Mouse (Mus musculus) heart, postnatal 0 days (tissue): ENCODE data around the gene Fpr-rs7. TPM values are rescaled to one million over a fixed set of nuclear protein-coding genes. Genes with fewer than 3 reads are reported as not detected.

Experiments
- ATAC-seq: fragments of 200-750 bp; cut with Nextera tagmentation; 2 replicates; pipeline ENCODE4 v1.8.0; 2017; ENCODE audit warnings: low read depth, moderate number of reproducible peaks, moderate library complexity; ENCODE audit not compliant: insufficient read depth
- DNase-seq: peaks from one replicate; pipeline ENCODE4 v3.0.0-alpha.2; 2016; ENCODE audit warnings: low spot score
- H3K27ac ChIP-seq: fragments of 300-500 bp; sonication (generic); 2 replicates; pipeline ENCODE4 v1.5.1; 2014; ENCODE audit warnings: low read depth, mild to moderate bottlenecking
- H3K27me3 ChIP-seq: fragments of 300-500 bp; sonication (generic); 2 replicates; pipeline ENCODE4 v1.6.1; 2014; ENCODE audit warnings: low read length, mixed read lengths; ENCODE audit not compliant: control insufficient read depth, insufficient read depth
- H3K36me3 ChIP-seq: fragments of 300-500 bp; sonication (generic); replicated peaks from 2 replicates; pipeline ENCODE4 v1.6.1; 2014; ENCODE audit warnings: low read length, mixed read lengths; ENCODE audit not compliant: control insufficient read depth, insufficient read depth
- H3K4me1 ChIP-seq: fragments of 300-500 bp; sonication (generic); 2 replicates; pipeline ENCODE4 v1.6.1; 2014; ENCODE audit warnings: antibody characterized with exemption; ENCODE audit not compliant: control insufficient read depth, insufficient read depth
- H3K4me2 ChIP-seq: fragments of 300-500 bp; sonication (generic); 2 replicates; pipeline ENCODE4 v1.6.1; 2014; ENCODE audit warnings: low read depth, mild to moderate bottlenecking, low read length, moderate library complexity
- H3K4me3 ChIP-seq: fragments of 300-500 bp; sonication (generic); 2 replicates; pipeline ENCODE4 v1.5.1; 2014; ENCODE audit warnings: low read depth, low read length
- H3K9ac ChIP-seq: fragments of 300-500 bp; sonication (generic); replicated peaks from 2 replicates; pipeline ENCODE4 v1.6.1; 2014; ENCODE audit warnings: low read depth, low read length, mixed read lengths
- H3K9me3 ChIP-seq: fragments of 300-500 bp; sonication (generic); replicated peaks from 2 replicates; pipeline ENCODE4 v1.6.1; 2016; ENCODE audit warnings: low read length; ENCODE audit not compliant: control insufficient read depth
- CTCF ChIP-seq: IDR thresholded peaks from 2 replicates; pipeline ENCODE4 v1.5.1; 2016; ENCODE audit warnings: antibody characterized with exemption, control low read depth, low read depth
- EP300 ChIP-seq: IDR thresholded peaks from 2 replicates; pipeline ENCODE4 v1.6.1; 2016; ENCODE audit warnings: antibody characterized with exemption, low read depth
- WGBS: fragments of 180-500 bp; shearing (Covaris S2); extraction: QIAGEN DNeasy Blood & Tissue Kit; methylation state at CpG from one replicate; pipeline ENCODE4 v1.1.7; 2014; 5-methylcytosine and 5-hydroxymethylcytosine counted together
- polyA plus RNA-seq: library from polyadenylated mRNA; unstranded; fragments of >200 nt; fragmentation: Nextera tagmentation; extraction: Ambion mirVana; gene quantifications from 2 replicates; pipeline ENCODE4 v1.2.1, GENCODE M21; 2015
- total RNA-seq: library from RNA; depleted of rRNA; stranded (reverse); fragments of >200 nt; gene quantifications from 2 replicates; pipeline ENCODE4 v1.2.3, GENCODE M21; 2014; ENCODE audit warnings: low replicate concordance; rRNA removed

Fpr-rs7 gene
- total RNA-seq (not detected in 2 replicates), polyA plus RNA-seq (not detected in 2 replicates)

- no peaks in the 10 kb centered on the region for H3K4me1 ChIP-seq
- H3K9me3 ChIP-seq: peaks cover 12% of the 10 kb centered on the region; the same call in 1 of the 2 replicates
- no peak for TF ChIP-seq EP300
- TF ChIP-seq CTCF: no peak
- DNase-seq: no peak
- no peaks in the 10 kb centered on the region for H3K36me3 ChIP-seq
- H3K27ac ChIP-seq: no peak within 1 kb of the TSS
- H3K4me2 ChIP-seq: no peak within 1 kb of the TSS
- no peaks in the 10 kb centered on the region for H3K27me3 ChIP-seq
- H3K9ac ChIP-seq: no peak within 1 kb of the TSS
- no peak within 1 kb of the TSS for H3K4me3 ChIP-seq
- ATAC-seq: no peak
Measured at GRCm38 (mm10) chr17:20114126-20114525, at the start of gene Fpr-rs7. Gene Fpr-rs7, minus strand, starts transcription at chr17:20114226.

- 65% methylated on average over 6 of the region's 6 CpGs for WGBS
- TF ChIP-seq CTCF: no peak
- no peak for TF ChIP-seq EP300
Measured at GRCm38 (mm10) chr17:20074090-20074489, 39.9 kb downstream of the Fpr-rs7 start.

GRCm38 (mm10) chr17:20071656-20072396 lies 42.2 kb downstream of the Fpr-rs7 start:
- H3K27me3 ChIP-seq: no peaks in the 10 kb centered on the region
- H3K4me2 ChIP-seq: no peak overlapping the region
- ATAC-seq (no peak), DNase-seq (no peak)
- H3K4me3 ChIP-seq: no peak overlapping the region
- H3K9ac ChIP-seq: no peak overlapping the region
- no peaks in the 10 kb centered on the region for H3K36me3 ChIP-seq
- H3K4me1 ChIP-seq: no peaks in the 10 kb centered on the region
- no peaks in the 10 kb centered on the region for H3K9me3 ChIP-seq
- H3K27ac ChIP-seq: no peak overlapping the region
- no peak for TF ChIP-seq EP300
- no peak for TF ChIP-seq CTCF
- WGBS: 79% methylated on average over 4 of the region's 4 CpGs

More at GRCm38 (mm10) chr17:20074090-20074489, 39.9 kb downstream of the Fpr-rs7 start:
- no peak for DNase-seq
- Histone ChIP-seq H3K4me3 (no peak overlapping the region), H3K9me3 (no peaks in the 10 kb centered on the region), H3K4me1 (no peaks in the 10 kb centered on the region), H3K36me3 (no peaks in the 10 kb centered on the region), H3K27ac (no peak overlapping the region), H3K4me2 (no peak overlapping the region), H3K9ac (no peak overlapping the region), H3K27me3 (no peaks in the 10 kb centered on the region)
- no peak for ATAC-seq

Other genes with a start within 250 kb of the Fpr-rs7 start
- gene Vmn2r104, start 65.9 kb downstream of the Fpr-rs7 start, total RNA-seq: not detected in 2 replicates
- gene Vmn2r104, start 65.9 kb downstream of the Fpr-rs7 start, polyA plus RNA-seq: not detected in 2 replicates
- gene Fpr-rs6, start 68.9 kb upstream of the Fpr-rs7 start, total RNA-seq: not detected in 2 replicates
- gene Fpr-rs6, start 68.9 kb upstream of the Fpr-rs7 start, polyA plus RNA-seq: not detected in 2 replicates
- gene Vmn2r105, start 120.8 kb upstream of the Fpr-rs7 start, total RNA-seq: not detected in 2 replicates
- gene Vmn2r105, start 120.8 kb upstream of the Fpr-rs7 start, polyA plus RNA-seq: not detected in 2 replicates
- gene Vmn2r106, start 171.3 kb upstream of the Fpr-rs7 start, total RNA-seq: not detected in 2 replicates
- gene Vmn2r106, start 171.3 kb upstream of the Fpr-rs7 start, polyA plus RNA-seq: not detected in 2 replicates
- not detected in 2 replicates for gene Vmn2r107, start 231.0 kb upstream of the Fpr-rs7 start, total RNA-seq
- not detected in 2 replicates for gene Vmn2r107, start 231.0 kb upstream of the Fpr-rs7 start, polyA plus RNA-seq